Mouse (Mus musculus): Measurements from ENCODE around the gene Sec61a2. TPM values are rescaled to one million over a fixed set of nuclear protein-coding genes. Genes with fewer than 3 reads are reported as not detected.

The Sec61a2 gene
- polyA plus RNA-seq, 1 experiment from 2014 or later, result 85.5 TPM

DNA sequence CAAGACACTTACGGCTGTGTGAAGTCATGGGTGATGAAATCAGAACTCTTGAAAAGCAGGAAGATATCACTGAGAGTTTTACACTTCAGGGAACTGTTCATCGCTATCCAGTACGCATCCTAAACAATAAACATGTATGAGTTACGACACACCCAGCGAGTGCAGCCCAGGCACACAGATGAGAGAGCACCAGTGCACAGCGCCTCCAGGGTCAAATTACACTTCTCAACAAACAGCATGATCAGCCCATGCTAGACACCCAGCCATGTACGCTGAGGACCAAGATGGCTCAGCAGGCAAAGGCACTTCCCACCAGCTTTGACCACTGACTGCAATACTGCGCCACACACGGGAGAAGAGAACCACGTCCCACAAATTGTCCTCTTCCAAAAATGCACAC, 74.0 kb downstream of the Sec61a2 start:
- peaks cover 66% of the 10 kb centered on the region for H3K36me3 ChIP-seq (replicated peaks)
- 94% methylated on average over 10 of the region's 10 CpGs for WGBS

More for the DNA sequence above, 74.0 kb downstream of the Sec61a2 start:
- H3K4me3 ChIP-seq (replicated peaks), result no peak overlapping the region
- ATAC-seq (ENCODE audit: low FRiP score), result no peak
- H3K27me3 ChIP-seq, result no peaks in the 10 kb centered on the region
- H3K4me1 ChIP-seq, result no peaks in the 10 kb centered on the region
- no peak overlapping the region for H3K4me2 ChIP-seq
- no peak overlapping the region for H3K9ac ChIP-seq
- no peak overlapping the region for H3K27ac ChIP-seq
- H3K9me3 ChIP-seq, result no peaks in the 10 kb centered on the region

Other genes starting within 250 kb of the Sec61a2 start
- gene Camk1d, start 180.9 kb downstream of the Sec61a2 start, polyA plus RNA-seq (2016; fragmentation: Nextera tagmentation; extraction: Ambion mirVana), result 2.7 and 2.9 TPM in 2 replicates
- gene Nudt5, start 50.4 kb downstream of the Sec61a2 start, polyA plus RNA-seq (2016; fragmentation: Nextera tagmentation; extraction: Ambion mirVana), result 70.7 and 75.4 TPM in 2 replicates
- 361 and 372 TPM in 2 replicates for gene Cdc123, start 50.3 kb downstream of the Sec61a2 start, polyA plus RNA-seq (2016; fragmentation: Nextera tagmentation; extraction: Ambion mirVana)
- 1.8 and 3.1 TPM in 2 replicates for gene Gm13199, start 32.5 kb downstream of the Sec61a2 start, polyA plus RNA-seq (2016; fragmentation: Nextera tagmentation; extraction: Ambion mirVana)
- 3.7 and 4.6 TPM in 2 replicates for gene Dhtkd1, start 47.4 kb upstream of the Sec61a2 start, polyA plus RNA-seq (2016; fragmentation: Nextera tagmentation; extraction: Ambion mirVana)
- gene Upf2, start 56.0 kb upstream of the Sec61a2 start, polyA plus RNA-seq (2016; fragmentation: Nextera tagmentation; extraction: Ambion mirVana), result 13.9 and 14.0 TPM in 2 replicates
- gene Proser2, start 234.8 kb upstream of the Sec61a2 start, polyA plus RNA-seq (2016; fragmentation: Nextera tagmentation; extraction: Ambion mirVana), result 2.6 and 3.1 TPM in 2 replicates

Data from forebrain, embryonic 12.5 days (tissue).